Mouse (Mus musculus) lung, postnatal 0 days (tissue): ENCODE data around the gene March1.

Experiments
- CTCF ChIP-seq: IDR thresholded peaks from 2 replicates; pipeline ENCODE4 v1.5.1; 2016; ENCODE audit warnings: antibody characterized with exemption, mild to moderate bottlenecking
- EP300 ChIP-seq: IDR thresholded peaks from 2 replicates; pipeline ENCODE4 v1.6.1; 2016; ENCODE audit warnings: antibody characterized with exemption, mild to moderate bottlenecking, control low read depth

- TF ChIP-seq CTCF (no peak), EP300 (no peak)
Observed at GRCm38 (mm10) chr8:66229931-66230330, 612.2 kb downstream of the March1 start.
